Mouse (Mus musculus) midbrain, embryonic 13.5 days (tissue): ENCODE data around the gene Dennd4c. TPM values are rescaled to one million over a fixed set of nuclear protein-coding genes. Genes with fewer than 3 reads are reported as not detected.

Experiments used
- ATAC-seq: fragments of 200-750 bp; cut with Nextera tagmentation; 2 replicates; pipeline ENCODE4 v1.8.0; 2017; ENCODE audit warnings: mild to moderate bottlenecking, moderate TSS enrichment, moderate library complexity
- H3K27ac ChIP-seq: fragments of 300-500 bp; sonication (generic); 2 replicates; pipeline ENCODE4 v1.5.1; 2015; ENCODE audit warnings: inconsistent platforms, mild to moderate bottlenecking, moderate library complexity
- H3K27me3 ChIP-seq: fragments of 300-500 bp; sonication (generic); 2 replicates; pipeline ENCODE4 v1.6.1; 2015; ENCODE audit warnings: mild to moderate bottlenecking, inconsistent platforms
- H3K36me3 ChIP-seq: fragments of 300-500 bp; sonication (generic); 2 replicates; pipeline ENCODE4 v1.6.1; 2015; ENCODE audit warnings: mild to moderate bottlenecking, inconsistent platforms
- H3K4me1 ChIP-seq: fragments of 300-500 bp; sonication (generic); replicated peaks from 2 replicates; pipeline ENCODE4 v1.6.1; 2015; ENCODE audit warnings: inconsistent platforms
- H3K4me2 ChIP-seq: fragments of 300-500 bp; sonication (generic); replicated peaks from 2 replicates; pipeline ENCODE4 v1.6.1; 2015; ENCODE audit warnings: moderate library complexity, mild to moderate bottlenecking, inconsistent platforms
- H3K4me3 ChIP-seq: fragments of 300-500 bp; sonication (generic); replicated peaks from 2 replicates; pipeline ENCODE4 v1.5.1; 2015; ENCODE audit warnings: mild to moderate bottlenecking, inconsistent platforms
- H3K9ac ChIP-seq: fragments of 300-500 bp; sonication (generic); replicated peaks from 2 replicates; pipeline ENCODE4 v1.6.1; 2015; ENCODE audit warnings: mild to moderate bottlenecking, inconsistent platforms
- H3K9me3 ChIP-seq: fragments of 300-500 bp; sonication (generic); 2 replicates; pipeline ENCODE4 v1.6.1; 2016; ENCODE audit warnings: mild to moderate bottlenecking, inconsistent platforms
- WGBS: fragments of 180-500 bp; shearing (Covaris S2); methylation state at CpG from one replicate; pipeline ENCODE4 v1.1.7; 2015; 5-methylcytosine and 5-hydroxymethylcytosine counted together
- polyA plus RNA-seq: library from polyadenylated mRNA; unstranded; fragments of >200 nt; fragmentation: Nextera tagmentation; extraction: Ambion mirVana; gene quantifications from 2 replicates; pipeline ENCODE4 v1.2.1, GENCODE M21; 2015

Gene Dennd4c
- polyA plus RNA-seq, 1 experiment from 2014 or later, result 3.5 TPM

DNA sequence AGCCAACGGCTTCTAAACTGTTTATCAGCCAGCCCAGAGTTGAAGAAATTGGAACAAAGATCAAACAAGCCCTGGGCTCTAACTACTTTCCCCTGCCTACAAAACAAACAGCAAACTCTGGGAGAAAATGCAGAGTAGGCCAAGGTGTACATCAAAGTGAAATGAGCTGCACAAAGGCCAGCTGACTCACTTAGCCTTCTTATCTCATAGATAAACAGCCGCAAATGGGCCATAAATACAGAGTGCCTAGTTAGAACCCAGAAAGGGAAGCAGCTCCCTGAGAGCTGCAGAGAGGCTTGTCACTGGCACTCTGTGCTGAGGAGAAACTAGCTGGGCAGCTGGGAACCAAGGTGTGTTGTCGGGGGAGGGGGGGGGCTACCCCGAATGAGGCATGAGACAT lies 23.2 kb upstream of the Dennd4c start:
- H3K36me3 ChIP-seq, result no peaks in the 10 kb centered on the region
- H3K9ac ChIP-seq, result no peak overlapping the region
- H3K4me1 ChIP-seq, result no peaks in the 10 kb centered on the region
- H3K27me3 ChIP-seq, result no peaks in the 10 kb centered on the region
- no peak overlapping the region for H3K4me2 ChIP-seq
- 79% methylated on average over 4 of the region's 4 CpGs for WGBS
- ATAC-seq, result no peak
- no peak overlapping the region for H3K4me3 ChIP-seq
- H3K9me3 ChIP-seq, result no peaks in the 10 kb centered on the region
- no peak overlapping the region for H3K27ac ChIP-seq

GRCm38 (mm10) chr4:86726141-86726540 lies 22.2 kb upstream of the Dennd4c start:
- no peaks in the 10 kb centered on the region for H3K4me1 ChIP-seq
- no peak overlapping the region for H3K4me3 ChIP-seq
- WGBS, result 84% methylated on average over 5 of the region's 5 CpGs
- H3K27ac ChIP-seq, result no peak overlapping the region
- no peaks in the 10 kb centered on the region for H3K27me3 ChIP-seq
- H3K9ac ChIP-seq, result no peak overlapping the region
- ATAC-seq, result no peak
- no peaks in the 10 kb centered on the region for H3K36me3 ChIP-seq
- no peak overlapping the region for H3K4me2 ChIP-seq
- no peaks in the 10 kb centered on the region for H3K9me3 ChIP-seq

DNA sequence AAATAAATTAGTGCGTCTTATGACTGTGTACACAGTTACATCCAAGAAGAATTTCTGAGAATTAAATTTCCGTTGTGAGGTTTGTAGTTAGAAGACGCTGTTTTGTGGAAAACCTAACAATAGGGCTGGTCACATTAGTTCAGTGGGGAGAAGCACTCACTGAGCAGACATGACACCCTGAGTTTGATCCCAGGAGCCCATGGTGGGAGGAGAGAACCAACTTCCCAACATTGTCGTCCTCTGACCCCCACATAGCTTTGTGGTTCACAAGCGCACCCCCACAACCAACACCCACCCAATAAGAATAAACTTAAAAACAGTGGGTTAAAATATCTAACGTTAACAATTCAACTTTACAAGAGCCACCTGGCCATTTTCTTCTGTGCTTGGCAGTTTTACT lies 18.5 kb upstream of the Dennd4c start:
- no peaks in the 10 kb centered on the region for H3K9me3 ChIP-seq
- H3K9ac ChIP-seq, result no peak overlapping the region
- H3K27me3 ChIP-seq, result no peaks in the 10 kb centered on the region
- no peak overlapping the region for H3K4me3 ChIP-seq
- no peak for ATAC-seq
- H3K4me2 ChIP-seq, result no peak overlapping the region
- H3K27ac ChIP-seq, result no peak overlapping the region
- no peaks in the 10 kb centered on the region for H3K4me1 ChIP-seq
- 85% methylated on average over 6 of the region's 6 CpGs for WGBS
- no peaks in the 10 kb centered on the region for H3K36me3 ChIP-seq

GRCm38 (mm10) chr4:86734088-86734841 lies 14.1 kb upstream of the Dennd4c start:
- H3K36me3 ChIP-seq, result no peaks in the 10 kb centered on the region
- no peaks in the 10 kb centered on the region for H3K4me1 ChIP-seq
- H3K27me3 ChIP-seq, result no peaks in the 10 kb centered on the region
- no peak overlapping the region for H3K4me2 ChIP-seq
- ATAC-seq, result no peak
- H3K4me3 ChIP-seq, result no peak overlapping the region
- H3K9ac ChIP-seq, result no peak overlapping the region
- H3K27ac ChIP-seq, result no peak overlapping the region
- WGBS, result 90% methylated on average over 19 of the region's 19 CpGs
- no peaks in the 10 kb centered on the region for H3K9me3 ChIP-seq

GRCm38 (mm10) chr4:86739308-86739993 lies 8.9 kb upstream of the Dennd4c start:
- Histone ChIP-seq H3K9me3 (no peaks in the 10 kb centered on the region), H3K27ac (no peak overlapping the region), H3K9ac (no peak overlapping the region), H3K4me1 (no peaks in the 10 kb centered on the region), H3K4me2 (no peak overlapping the region), H3K27me3 (no peaks in the 10 kb centered on the region), H3K4me3 (no peak overlapping the region), H3K36me3 (no peaks in the 10 kb centered on the region)
- ATAC-seq, result no peak
- WGBS, result 85% methylated on average over 5 of the region's 5 CpGs

- 1% methylated on average over 13 of the region's 13 CpGs for WGBS
- Histone ChIP-seq H3K4me3 (peak overlapping the region; percentile 98), H3K36me3 (no peaks in the 10 kb centered on the region), H3K4me2 (peak overlapping the region; percentile 88), H3K4me1 (peaks cover 18% of the 10 kb centered on the region), H3K9me3 (no peaks in the 10 kb centered on the region), H3K27me3 (no peaks in the 10 kb centered on the region), H3K27ac (no peak overlapping the region), H3K9ac (peak overlapping the region; percentile 95)
- ATAC-seq, result no peak
Measured at GRCm38 (mm10) chr4:86749361-86749841, 1.0 kb downstream of the Dennd4c start.

GRCm38 (mm10) chr4:86750346-86750945 lies 2.1 kb downstream of the Dennd4c start:
- Histone ChIP-seq H3K27ac (no peak overlapping the region), H3K27me3 (no peaks in the 10 kb centered on the region), H3K4me1 (peaks cover 18% of the 10 kb centered on the region), H3K9ac (no peak overlapping the region), H3K4me2 (0 out of 2 replicates have a peak overlapping the region, but pooled peaks have one; percentile 6), H3K36me3 (no peaks in the 10 kb centered on the region), H3K4me3 (no peak overlapping the region), H3K9me3 (no peaks in the 10 kb centered on the region)
- ATAC-seq, result no peak
- WGBS, result 81% methylated on average over 10 of the region's 10 CpGs

GRCm38 (mm10) chr4:86764307-86764706 lies 16.0 kb downstream of the Dennd4c start:
- ATAC-seq, result no peak
- no peak overlapping the region for H3K9ac ChIP-seq
- no peaks in the 10 kb centered on the region for H3K4me1 ChIP-seq
- no peak overlapping the region for H3K4me3 ChIP-seq
- H3K27ac ChIP-seq, result no peak overlapping the region
- no peaks in the 10 kb centered on the region for H3K36me3 ChIP-seq
- no peak overlapping the region for H3K4me2 ChIP-seq
- H3K9me3 ChIP-seq, result no peaks in the 10 kb centered on the region
- no peaks in the 10 kb centered on the region for H3K27me3 ChIP-seq

DNA sequence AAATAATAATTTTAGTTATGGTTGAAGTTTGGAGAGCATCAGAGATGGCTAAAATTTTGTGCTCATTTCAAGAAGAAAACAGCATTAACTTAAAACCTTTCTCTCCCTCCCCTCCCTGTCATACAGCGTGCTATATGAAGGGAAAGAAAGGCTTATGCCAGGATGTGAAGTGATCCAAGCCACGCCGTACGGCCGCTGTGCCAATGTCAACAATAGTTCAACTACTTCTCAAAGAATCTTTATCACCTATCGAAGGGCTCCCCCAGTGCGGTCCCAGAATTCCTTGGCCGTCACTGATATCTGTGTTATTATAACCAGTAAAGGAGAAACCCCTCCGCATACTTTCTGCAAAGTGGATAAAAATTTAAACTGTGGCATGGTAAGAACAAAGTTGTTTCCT lies 29.2 kb downstream of the Dennd4c start:
- Histone ChIP-seq H3K9me3 (no peaks in the 10 kb centered on the region), H3K27me3 (no peaks in the 10 kb centered on the region), H3K4me3 (no peak overlapping the region), H3K36me3 (peaks cover 12% of the 10 kb centered on the region), H3K9ac (no peak overlapping the region), H3K27ac (no peak overlapping the region), H3K4me1 (no peaks in the 10 kb centered on the region), H3K4me2 (no peak overlapping the region)
- 95% methylated on average over 9 of the region's 9 CpGs for WGBS
- ATAC-seq, result no peak

DNA sequence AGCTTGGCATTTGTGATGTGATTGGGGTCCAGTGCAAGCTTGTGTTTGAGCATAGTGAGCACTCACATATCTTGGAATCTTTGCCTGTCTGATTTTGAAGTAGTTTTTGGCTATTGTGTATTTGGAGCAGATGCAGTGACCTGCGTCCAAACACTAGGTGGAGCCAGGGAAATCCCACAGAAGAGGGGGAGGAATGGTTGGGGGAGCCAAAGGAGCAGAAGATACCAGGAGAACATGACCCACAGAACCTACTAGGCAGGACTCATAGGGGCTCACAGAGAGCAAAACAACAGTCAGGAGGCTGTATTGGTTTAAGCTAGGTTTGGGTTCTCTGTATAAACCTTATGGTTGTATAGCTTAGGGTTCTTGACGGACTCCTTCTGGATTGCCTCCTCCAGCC lies 62.2 kb downstream of the Dennd4c start:
- 53% methylated on average over 2 of the region's 2 CpGs for WGBS
- no peaks in the 10 kb centered on the region for H3K27me3 ChIP-seq

GRCm38 (mm10) chr4:86814850-86815249 lies 66.5 kb downstream of the Dennd4c start:
- Histone ChIP-seq H3K4me3 (no peak overlapping the region), H3K36me3 (0 out of 2 replicates have a peak, but pooled peaks cover 3% of the 10 kb centered on the region), H3K27ac (no peak overlapping the region), H3K9ac (no peak overlapping the region), H3K4me2 (no peak overlapping the region), H3K9me3 (no peaks in the 10 kb centered on the region), H3K4me1 (no peaks in the 10 kb centered on the region), H3K27me3 (no peaks in the 10 kb centered on the region)
- WGBS, result 97% methylated on average over 3 of the region's 3 CpGs
- no peak for ATAC-seq

More for the DNA sequence above, 62.2 kb downstream of the Dennd4c start:
- 0 out of 2 replicates have a peak, but pooled peaks cover 5% of the 10 kb centered on the region for H3K36me3 ChIP-seq
- H3K27ac ChIP-seq, result no peak overlapping the region
- H3K9ac ChIP-seq, result no peak overlapping the region
- no peak overlapping the region for H3K4me2 ChIP-seq
- ATAC-seq, result no peak
- no peaks in the 10 kb centered on the region for H3K9me3 ChIP-seq
- H3K4me1 ChIP-seq, result no peaks in the 10 kb centered on the region
- H3K4me3 ChIP-seq, result no peak overlapping the region

DNA sequence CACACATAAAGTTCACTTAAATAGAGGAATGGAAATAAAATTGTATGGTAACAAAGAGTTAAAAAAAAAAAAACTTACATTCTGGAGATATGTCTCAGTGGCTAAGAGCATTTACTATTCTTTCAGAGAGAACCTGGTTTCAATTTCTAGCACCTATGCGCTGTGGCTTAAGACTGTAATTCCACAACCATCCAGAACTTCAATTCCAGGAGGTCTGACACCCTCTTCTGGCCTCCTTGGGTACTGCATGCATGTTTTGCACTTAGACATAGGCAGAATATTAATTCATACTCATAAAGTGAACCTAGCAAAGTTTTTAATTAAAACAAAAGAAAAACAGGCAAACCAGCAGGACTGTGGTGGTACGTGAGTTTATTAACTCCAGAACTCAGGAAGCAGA lies 74.8 kb downstream of the Dennd4c start:
- Histone ChIP-seq H3K4me1 (no peaks in the 10 kb centered on the region), H3K9ac (no peak overlapping the region), H3K9me3 (no peaks in the 10 kb centered on the region), H3K36me3 (peaks cover 37% of the 10 kb centered on the region), H3K27me3 (no peaks in the 10 kb centered on the region), H3K27ac (no peak overlapping the region), H3K4me3 (no peak overlapping the region), H3K4me2 (no peak overlapping the region)
- WGBS, result 89% methylated on average over 2 of the region's 2 CpGs
- no peak for ATAC-seq
